Mouse (Mus musculus): Measurements from ENCODE around the gene Plppr1. TPM values are rescaled to one million over a fixed set of nuclear protein-coding genes. Genes with fewer than 3 reads are reported as not detected.

Plppr1 gene
- polyA plus RNA-seq, 1 experiment: not detected

GRCm38 (mm10) chr4:49233032-49233406 lies 173.9 kb downstream of the Plppr1 start:
- Histone ChIP-seq H3ac (ENCODE audit: control insufficient read depth, insufficient read length, low read depth) (no peak overlapping the region), H3K4me3 (ENCODE audit: insufficient read depth, poor library complexity, severe bottlenecking) (no peak overlapping the region), H3K79me3 (ENCODE audit: low read depth) (no peaks in the 10 kb centered on the region), H3K79me2 (ENCODE audit: control insufficient read depth, insufficient read depth) (no peaks in the 10 kb centered on the region), H3K36me3 (ENCODE audit: control insufficient read depth, insufficient read depth) (no peaks in the 10 kb centered on the region), H3K27me3 (ENCODE audit: control insufficient read depth, insufficient read depth, insufficient read length) (no peaks in the 10 kb centered on the region)
- no peak for TF ChIP-seq MAX (IDR thresholded peaks at IDR 0.05)

GRCm38 (mm10) chr4:49238111-49238510 lies 179.0 kb downstream of the Plppr1 start:
- no peaks in the 10 kb centered on the region for H3K27me3 ChIP-seq (ENCODE audit: control insufficient read depth, insufficient read depth, insufficient read length)
- H3K79me3 ChIP-seq (ENCODE audit: low read depth): no peaks in the 10 kb centered on the region
- no peaks in the 10 kb centered on the region for H3K79me2 ChIP-seq (ENCODE audit: control insufficient read depth, insufficient read depth)
- no peaks in the 10 kb centered on the region for H3K36me3 ChIP-seq (ENCODE audit: control insufficient read depth, insufficient read depth)
- TF ChIP-seq CEBPB (IDR thresholded peaks at IDR 0.05; ENCODE audit: low read depth) (no peak), MAX (IDR thresholded peaks at IDR 0.05) (no peak), MYOG (IDR thresholded peaks at IDR 0.05; ENCODE audit: control insufficient read depth, extremely low read depth, insufficient read length) (no peak), MYOD1 (IDR thresholded peaks at IDR 0.05; ENCODE audit: control insufficient read depth, insufficient read length, low read depth) (no peak), FOSL1 (IDR thresholded peaks at IDR 0.05; ENCODE audit: insufficient read depth, low read length, poor library complexity, severe bottlenecking) (no peak), CTCF (IDR thresholded peaks at IDR 0.05; ENCODE audit: control insufficient read depth, insufficient read depth, insufficient read length) (no peak)
- no peak overlapping the region for H3ac ChIP-seq (ENCODE audit: control insufficient read depth, insufficient read length, low read depth)
- no peak overlapping the region for H3K4me3 ChIP-seq (ENCODE audit: insufficient read depth, poor library complexity, severe bottlenecking)

- no peak overlapping the region for H3ac ChIP-seq (ENCODE audit: control insufficient read depth, insufficient read length, low read depth)
- no peaks in the 10 kb centered on the region for H3K27me3 ChIP-seq (ENCODE audit: control insufficient read depth, insufficient read depth, insufficient read length)
- no peaks in the 10 kb centered on the region for H3K36me3 ChIP-seq (ENCODE audit: control insufficient read depth, insufficient read depth)
- H3K79me2 ChIP-seq (ENCODE audit: control insufficient read depth, insufficient read depth): no peaks in the 10 kb centered on the region
- no peak overlapping the region for H3K4me3 ChIP-seq (ENCODE audit: insufficient read depth, poor library complexity, severe bottlenecking)
- TF ChIP-seq MYOG (IDR thresholded peaks at IDR 0.05; ENCODE audit: control insufficient read depth, extremely low read depth, insufficient read length) (no peak), CEBPB (IDR thresholded peaks at IDR 0.05; ENCODE audit: low read depth) (no peak), USF1 (IDR thresholded peaks at IDR 0.05; ENCODE audit: low read depth) (no peak), CTCF (IDR thresholded peaks at IDR 0.05; ENCODE audit: control insufficient read depth, insufficient read depth, insufficient read length) (no peak), FOSL1 (IDR thresholded peaks at IDR 0.05; ENCODE audit: insufficient read depth, low read length, poor library complexity, severe bottlenecking) (no peak), MAX (IDR thresholded peaks at IDR 0.05) (no peak), MYOD1 (IDR thresholded peaks at IDR 0.05; ENCODE audit: control insufficient read depth, insufficient read length, low read depth) (no peak)
- no peaks in the 10 kb centered on the region for H3K79me3 ChIP-seq (ENCODE audit: low read depth)
Measured at GRCm38 (mm10) chr4:49239451-49239850, 180.4 kb downstream of the Plppr1 start.

- Histone ChIP-seq H3K79me3 (ENCODE audit: low read depth) (no peaks in the 10 kb centered on the region), H3K27me3 (ENCODE audit: control insufficient read depth, insufficient read depth, insufficient read length) (no peaks in the 10 kb centered on the region), H3K4me3 (ENCODE audit: insufficient read depth, poor library complexity, severe bottlenecking) (no peak overlapping the region), H3K79me2 (ENCODE audit: control insufficient read depth, insufficient read depth) (no peaks in the 10 kb centered on the region), H3ac (ENCODE audit: control insufficient read depth, insufficient read length, low read depth) (no peak overlapping the region), H3K36me3 (ENCODE audit: control insufficient read depth, insufficient read depth) (no peaks in the 10 kb centered on the region)
- TF ChIP-seq MYOG (IDR thresholded peaks at IDR 0.05; ENCODE audit: control insufficient read depth, extremely low read depth, insufficient read length) (no peak), MYOD1 (IDR thresholded peaks at IDR 0.05; ENCODE audit: control insufficient read depth, insufficient read length, low read depth) (no peak), MAX (IDR thresholded peaks at IDR 0.05) (no peak), FOSL1 (IDR thresholded peaks at IDR 0.05; ENCODE audit: insufficient read depth, low read length, poor library complexity, severe bottlenecking) (no peak), CEBPB (IDR thresholded peaks at IDR 0.05; ENCODE audit: low read depth) (no peak), CTCF (IDR thresholded peaks at IDR 0.05; ENCODE audit: control insufficient read depth, insufficient read depth, insufficient read length) (no peak), USF1 (IDR thresholded peaks at IDR 0.05; ENCODE audit: low read depth) (no peak)
Measured at GRCm38 (mm10) chr4:49244791-49245190, 185.7 kb downstream of the Plppr1 start.

GRCm38 (mm10) chr4:49245274-49245673 lies 186.2 kb downstream of the Plppr1 start:
- H3K4me3 ChIP-seq (ENCODE audit: insufficient read depth, poor library complexity, severe bottlenecking): no peak overlapping the region
- no peaks in the 10 kb centered on the region for H3K79me2 ChIP-seq (ENCODE audit: control insufficient read depth, insufficient read depth)
- TF ChIP-seq FOSL1 (IDR thresholded peaks at IDR 0.05; ENCODE audit: insufficient read depth, low read length, poor library complexity, severe bottlenecking): no peak
- TF ChIP-seq MYOD1 (IDR thresholded peaks at IDR 0.05; ENCODE audit: control insufficient read depth, insufficient read length, low read depth): no peak
- no peak for TF ChIP-seq MYOG (IDR thresholded peaks at IDR 0.05; ENCODE audit: control insufficient read depth, extremely low read depth, insufficient read length)
- no peak for TF ChIP-seq CTCF (IDR thresholded peaks at IDR 0.05; ENCODE audit: control insufficient read depth, insufficient read depth, insufficient read length)
- no peak for TF ChIP-seq MAX (IDR thresholded peaks at IDR 0.05)
- no peak for TF ChIP-seq USF1 (IDR thresholded peaks at IDR 0.05; ENCODE audit: low read depth)
- TF ChIP-seq CEBPB (IDR thresholded peaks at IDR 0.05; ENCODE audit: low read depth): no peak
- H3ac ChIP-seq (ENCODE audit: control insufficient read depth, insufficient read length, low read depth): no peak overlapping the region
- H3K79me3 ChIP-seq (ENCODE audit: low read depth): no peaks in the 10 kb centered on the region
- H3K36me3 ChIP-seq (ENCODE audit: control insufficient read depth, insufficient read depth): no peaks in the 10 kb centered on the region
- H3K27me3 ChIP-seq (ENCODE audit: control insufficient read depth, insufficient read depth, insufficient read length): no peaks in the 10 kb centered on the region

- TF ChIP-seq MYOG (IDR thresholded peaks at IDR 0.05; ENCODE audit: control insufficient read depth, extremely low read depth, insufficient read length) (no peak), CEBPB (IDR thresholded peaks at IDR 0.05; ENCODE audit: low read depth) (no peak), USF1 (IDR thresholded peaks at IDR 0.05; ENCODE audit: low read depth) (no peak), MYOD1 (IDR thresholded peaks at IDR 0.05; ENCODE audit: control insufficient read depth, insufficient read length, low read depth) (no peak), FOSL1 (IDR thresholded peaks at IDR 0.05; ENCODE audit: insufficient read depth, low read length, poor library complexity, severe bottlenecking) (no peak), CTCF (IDR thresholded peaks at IDR 0.05; ENCODE audit: control insufficient read depth, insufficient read depth, insufficient read length) (no peak), MAX (IDR thresholded peaks at IDR 0.05) (no peak)
- no peaks in the 10 kb centered on the region for H3K79me2 ChIP-seq (ENCODE audit: control insufficient read depth, insufficient read depth)
- H3K27me3 ChIP-seq (ENCODE audit: control insufficient read depth, insufficient read depth, insufficient read length): no peaks in the 10 kb centered on the region
- no peaks in the 10 kb centered on the region for H3K79me3 ChIP-seq (ENCODE audit: low read depth)
- no peaks in the 10 kb centered on the region for H3K36me3 ChIP-seq (ENCODE audit: control insufficient read depth, insufficient read depth)
- H3K4me3 ChIP-seq (ENCODE audit: insufficient read depth, poor library complexity, severe bottlenecking): no peak overlapping the region
- no peak overlapping the region for H3ac ChIP-seq (ENCODE audit: control insufficient read depth, insufficient read length, low read depth)
Measured at GRCm38 (mm10) chr4:49251262-49251661, 192.2 kb downstream of the Plppr1 start.
